8 mouse cellular contexts compared by ENCODE assay signal in genomic region chr6:122820071-122820798, GRCm38 (mm10). TPM values are rescaled to one million over a fixed set of nuclear protein-coding genes. Genes with fewer than 3 reads are reported as not detected.
DNase-seq lines count a peak whose midpoint lies in the region; ATAC-seq and TF ChIP-seq lines count a peak whose summit lies in the region.

No protein-coding gene starts in this region.

- H3K4me1 ChIP-seq in cerebellum, adult 2 months (ENCODE audit: control insufficient read depth, insufficient read depth, low read length): peaks cover 27% of the 10 kb centered on the region
- peaks cover 24% of the 10 kb centered on the region for H3K4me1 ChIP-seq in forebrain, embryonic 16.5 days (replicated peaks; ENCODE audit: control insufficient read depth, insufficient read depth, low read length)
- H3K4me1 ChIP-seq in intestine, embryonic 16.5 days (ENCODE audit: control insufficient read depth, insufficient read depth, low read length): peaks cover 24% of the 10 kb centered on the region
- H3K4me1 ChIP-seq in liver, postnatal 0 days (ENCODE audit: insufficient read depth): peaks cover 47% of the 10 kb centered on the region
- peaks cover 21% of the 10 kb centered on the region for H3K4me1 ChIP-seq in neural tube, embryonic 12.5 days

- peak overlapping the region; percentile 98 for H3K4me3 ChIP-seq in cerebellum, adult 2 months (replicated peaks; ENCODE audit: insufficient read depth, low read depth, low read length)
- H3K4me3 ChIP-seq in forebrain, embryonic 16.5 days (replicated peaks; ENCODE audit: low read length): peak overlapping the region; percentile 92
- H3K4me3 ChIP-seq in intestine, embryonic 16.5 days (ENCODE audit: low read length): peak overlapping the region; percentile 83
- H3K4me3 ChIP-seq in liver, postnatal 0 days (ENCODE audit: low read depth, low read length): peak overlapping the region; percentile 74
- H3K4me3 ChIP-seq in neural tube, embryonic 12.5 days: peak overlapping the region; percentile 84

- peak; percentile 39 for DNase-seq in right cerebral cortex, adult 18-20 months
- no peak for DNase-seq in right cerebral cortex, postnatal 14 days
- peak in 1 of 2 experiments; percentile 58 for DNase-seq in cerebellum, adult 2 months
- DNase-seq in liver, postnatal 0 days: no peak
- DNase-seq in adipocyte (ENCODE audit: low spot score): no peak

- H3K9ac ChIP-seq in forebrain, embryonic 16.5 days (replicated peaks; ENCODE audit: low read depth, low read length): peak overlapping the region; percentile 93
- peak overlapping the region; percentile 94 for H3K9ac ChIP-seq in intestine, embryonic 16.5 days (ENCODE audit: low read depth, low read length)
- peak overlapping the region; percentile 93 for H3K9ac ChIP-seq in liver, postnatal 0 days (replicated peaks)
- peak overlapping the region; percentile 93 for H3K9ac ChIP-seq in neural tube, embryonic 12.5 days

- no peak for TF ChIP-seq POLR2A in cerebellum, adult 2 months (IDR thresholded peaks at IDR 0.05; ENCODE audit: borderline replicate concordance, insufficient read depth, low read length)

- no peaks in the 10 kb centered on the region for H3K9me3 ChIP-seq in forebrain, embryonic 16.5 days (ENCODE audit: control insufficient read depth, low read length)
- H3K9me3 ChIP-seq in intestine, embryonic 16.5 days (ENCODE audit: control insufficient read depth, low read length): no peaks in the 10 kb centered on the region
- no peaks in the 10 kb centered on the region for H3K9me3 ChIP-seq in liver, postnatal 0 days (ENCODE audit: low read length)
- no peaks in the 10 kb centered on the region for H3K9me3 ChIP-seq in neural tube, embryonic 12.5 days

- peak; percentile 62 for ATAC-seq in forebrain, embryonic 16.5 days
- ATAC-seq in intestine, embryonic 16.5 days: peak; percentile 65
- peak; percentile 56 for ATAC-seq in liver, postnatal 0 days
- peak; percentile 73 for ATAC-seq in neural tube, embryonic 12.5 days (ENCODE audit: low FRiP score, low read depth)

- peak overlapping the region; percentile 86 for H3K4me2 ChIP-seq in forebrain, embryonic 16.5 days (ENCODE audit: low read length)
- H3K4me2 ChIP-seq in intestine, embryonic 16.5 days (ENCODE audit: low read depth, low read length): peak overlapping the region; percentile 67
- peak overlapping the region; percentile 100 for H3K4me2 ChIP-seq in liver, postnatal 0 days (ENCODE audit: low read depth, low read length)
- H3K4me2 ChIP-seq in neural tube, embryonic 12.5 days (replicated peaks): peak overlapping the region; percentile 91

- TF ChIP-seq EP300 in liver, postnatal 0 days (IDR thresholded peaks at IDR 0.05; ENCODE audit: low read depth): no peak

- no peak for TF ChIP-seq CTCF in cerebellum, adult 2 months (IDR thresholded peaks at IDR 0.05; ENCODE audit: borderline replicate concordance, insufficient read depth, low read depth, low read length)
- TF ChIP-seq CTCF in liver, postnatal 0 days (IDR thresholded peaks at IDR 0.05; ENCODE audit: low read depth): no peak

- H3K27ac ChIP-seq in cerebellum, adult 2 months (ENCODE audit: insufficient read depth, low read length): peak overlapping the region; percentile 96
- H3K27ac ChIP-seq in forebrain, embryonic 16.5 days (ENCODE audit: low read length): peak overlapping the region; percentile 31
- H3K27ac ChIP-seq in intestine, embryonic 16.5 days (ENCODE audit: low read length): peak overlapping the region; percentile 77
- H3K27ac ChIP-seq in liver, postnatal 0 days (ENCODE audit: low read depth): peak overlapping the region; percentile 75
- peak overlapping the region; percentile 15; the same call in 1 of the 2 replicates for H3K27ac ChIP-seq in neural tube, embryonic 12.5 days

- WGBS in cerebellum, adult 2 months: 1% methylated on average over 38 of the region's 38 CpGs
- under 1% methylated on average over 38 of the region's 38 CpGs for WGBS in forebrain, embryonic 16.5 days
- under 1% methylated on average over 37 of the region's 38 CpGs for WGBS in intestine, embryonic 16.5 days
- WGBS in liver, postnatal 0 days (ENCODE audit: insufficient replicate concordance): under 1% methylated on average over 37 of the region's 38 CpGs
- under 1% methylated on average over 38 of the region's 38 CpGs for WGBS in neural tube, embryonic 12.5 days

- H3K27me3 ChIP-seq in cerebellum, adult 2 months (ENCODE audit: control insufficient read depth, insufficient read depth, low read length): no peaks in the 10 kb centered on the region
- H3K27me3 ChIP-seq in forebrain, embryonic 16.5 days (replicated peaks; ENCODE audit: control insufficient read depth, insufficient read depth, low read length): no peaks in the 10 kb centered on the region
- H3K27me3 ChIP-seq in intestine, embryonic 16.5 days (replicated peaks; ENCODE audit: control insufficient read depth, insufficient read depth, low read length): no peaks in the 10 kb centered on the region
- no peaks in the 10 kb centered on the region for H3K27me3 ChIP-seq in liver, postnatal 0 days (ENCODE audit: insufficient read depth, low read length)
- H3K27me3 ChIP-seq in neural tube, embryonic 12.5 days (replicated peaks): 0 out of 2 replicates have a peak, but pooled peaks cover 2% of the 10 kb centered on the region

- H3K36me3 ChIP-seq in forebrain, embryonic 16.5 days (ENCODE audit: control insufficient read depth, insufficient read depth): no peaks in the 10 kb centered on the region
- H3K36me3 ChIP-seq in intestine, embryonic 16.5 days (ENCODE audit: control insufficient read depth, insufficient read depth, low read length): no peaks in the 10 kb centered on the region
- 0 out of 2 replicates have a peak, but pooled peaks cover 2% of the 10 kb centered on the region for H3K36me3 ChIP-seq in liver, postnatal 0 days (replicated peaks; ENCODE audit: insufficient read depth, low read length)
- H3K36me3 ChIP-seq in neural tube, embryonic 12.5 days: no peaks in the 10 kb centered on the region

RNA-seq across cellular contexts. Expression of gene Foxj2, which starts 0.5 kb away (rescaled TPM):
- polyA plus RNA-seq in cerebellum, adult 2 months (2012; rRNA removed): 17.7 and 18.2 TPM in 2 replicates
- polyA plus RNA-seq in forebrain, embryonic 16.5 days (2015; fragmentation: Nextera tagmentation; extraction: Ambion mirVana): 8.1 and 8.5 TPM in 2 replicates
- polyA plus RNA-seq in intestine, embryonic 16.5 days (2015; fragmentation: Nextera tagmentation; extraction: Ambion mirVana): 3.3 and 3.4 TPM in 2 replicates
- 1.0 and 1.2 TPM in 2 replicates for polyA plus RNA-seq in liver, postnatal 0 days (2015; fragmentation: Nextera tagmentation; extraction: Ambion mirVana)
- 5.5 TPM in 2 replicates for polyA plus RNA-seq in neural tube, embryonic 12.5 days (2016; fragmentation: Nextera tagmentation; extraction: Ambion mirVana)

RNA-seq across cellular contexts. Expression of gene Slc2a3, which starts 18.8 kb away (rescaled TPM):
- 102 and 112 TPM in 2 replicates for polyA plus RNA-seq in cerebellum, adult 2 months (2012; rRNA removed)
- polyA plus RNA-seq in forebrain, embryonic 16.5 days (2015; fragmentation: Nextera tagmentation; extraction: Ambion mirVana): 25.9 and 33.7 TPM in 2 replicates
- 8.9 and 9.5 TPM in 2 replicates for polyA plus RNA-seq in intestine, embryonic 16.5 days (2015; fragmentation: Nextera tagmentation; extraction: Ambion mirVana)
- 7.3 and 8.5 TPM in 2 replicates for polyA plus RNA-seq in liver, postnatal 0 days (2015; fragmentation: Nextera tagmentation; extraction: Ambion mirVana)
- 22.6 and 26.1 TPM in 2 replicates for polyA plus RNA-seq in neural tube, embryonic 12.5 days (2016; fragmentation: Nextera tagmentation; extraction: Ambion mirVana)

RNA-seq across cellular contexts. Expression of gene C3ar1, which starts 35.7 kb away (rescaled TPM):
- polyA plus RNA-seq in cerebellum, adult 2 months (2012; rRNA removed): 0.38 and 0.44 TPM in 2 replicates
- 1.0 and 1.8 TPM in 2 replicates for polyA plus RNA-seq in forebrain, embryonic 16.5 days (2015; fragmentation: Nextera tagmentation; extraction: Ambion mirVana)
- 2.1 TPM in 2 replicates for polyA plus RNA-seq in intestine, embryonic 16.5 days (2015; fragmentation: Nextera tagmentation; extraction: Ambion mirVana)
- 1.8 and 2.1 TPM in 2 replicates for polyA plus RNA-seq in liver, postnatal 0 days (2015; fragmentation: Nextera tagmentation; extraction: Ambion mirVana)
- polyA plus RNA-seq in neural tube, embryonic 12.5 days (2016; fragmentation: Nextera tagmentation; extraction: Ambion mirVana): 1.7 and 2.1 TPM in 2 replicates

RNA-seq across cellular contexts. Expression of gene Necap1, which starts 54.0 kb away (rescaled TPM):
- polyA plus RNA-seq in cerebellum, adult 2 months (2012; rRNA removed): 174 and 176 TPM in 2 replicates
- 132 and 139 TPM in 2 replicates for polyA plus RNA-seq in forebrain, embryonic 16.5 days (2015; fragmentation: Nextera tagmentation; extraction: Ambion mirVana)
- polyA plus RNA-seq in intestine, embryonic 16.5 days (2015; fragmentation: Nextera tagmentation; extraction: Ambion mirVana): 60.6 and 60.8 TPM in 2 replicates
- polyA plus RNA-seq in liver, postnatal 0 days (2015; fragmentation: Nextera tagmentation; extraction: Ambion mirVana): 18.5 and 19.6 TPM in 2 replicates
- 90.9 and 100 TPM in 2 replicates for polyA plus RNA-seq in neural tube, embryonic 12.5 days (2016; fragmentation: Nextera tagmentation; extraction: Ambion mirVana)

Comparison
In these comparisons a context has a peak if more than half of its experiments do, and no peak if none do; other contexts are left out.
1. H3K27ac ChIP-seq: peak in every context shown above with its lines; median percentile 96 in cerebellum, adult 2 months; 77 in intestine, embryonic 16.5 days; 75 in liver, postnatal 0 days; 31 in forebrain, embryonic 16.5 days; 15 in neural tube, embryonic 12.5 days.